Mouse (Mus musculus) bone marrow macrophage, adult 2 months (primary cell): ENCODE results near the gene Ip6k1.

Experiments used
- CTCF ChIP-seq: IDR thresholded peaks from 2 replicates; pipeline ENCODE4 v1.5.1; 2012; ENCODE audit warnings: low read depth, mild to moderate bottlenecking, low read length, moderate library complexity
- POLR2A ChIP-seq: IDR thresholded peaks from 2 replicates; pipeline ENCODE4 v1.6.1; 2012; ENCODE audit warnings: mild to moderate bottlenecking, low read depth, low read length, borderline replicate concordance

DNA sequence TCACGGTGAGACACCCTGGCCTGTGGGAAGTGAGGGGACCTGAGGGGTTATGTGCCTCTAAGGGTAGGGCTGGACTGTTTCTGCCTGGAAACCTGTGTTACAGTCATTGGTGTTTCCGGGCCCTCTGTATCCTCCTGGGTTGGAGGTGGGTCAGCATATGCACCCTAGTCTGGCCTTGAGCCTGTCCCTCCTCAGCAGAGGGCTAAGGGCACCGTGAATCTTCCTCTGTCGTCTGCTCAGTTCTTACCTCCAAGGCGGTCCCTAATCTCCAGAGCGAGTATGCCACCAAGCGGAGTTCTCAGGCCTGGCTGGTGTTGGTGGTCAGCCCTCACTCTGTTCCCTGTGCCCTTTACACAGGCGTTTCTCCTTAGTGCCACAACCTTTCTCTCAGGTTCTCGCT, 39.4 kb upstream of the Ip6k1 start:
- TF ChIP-seq POLR2A: no peak
- TF ChIP-seq CTCF: no peak
